Comparison of ENCODE assay signal across 7 mouse cellular contexts in the genomic region with DNA sequence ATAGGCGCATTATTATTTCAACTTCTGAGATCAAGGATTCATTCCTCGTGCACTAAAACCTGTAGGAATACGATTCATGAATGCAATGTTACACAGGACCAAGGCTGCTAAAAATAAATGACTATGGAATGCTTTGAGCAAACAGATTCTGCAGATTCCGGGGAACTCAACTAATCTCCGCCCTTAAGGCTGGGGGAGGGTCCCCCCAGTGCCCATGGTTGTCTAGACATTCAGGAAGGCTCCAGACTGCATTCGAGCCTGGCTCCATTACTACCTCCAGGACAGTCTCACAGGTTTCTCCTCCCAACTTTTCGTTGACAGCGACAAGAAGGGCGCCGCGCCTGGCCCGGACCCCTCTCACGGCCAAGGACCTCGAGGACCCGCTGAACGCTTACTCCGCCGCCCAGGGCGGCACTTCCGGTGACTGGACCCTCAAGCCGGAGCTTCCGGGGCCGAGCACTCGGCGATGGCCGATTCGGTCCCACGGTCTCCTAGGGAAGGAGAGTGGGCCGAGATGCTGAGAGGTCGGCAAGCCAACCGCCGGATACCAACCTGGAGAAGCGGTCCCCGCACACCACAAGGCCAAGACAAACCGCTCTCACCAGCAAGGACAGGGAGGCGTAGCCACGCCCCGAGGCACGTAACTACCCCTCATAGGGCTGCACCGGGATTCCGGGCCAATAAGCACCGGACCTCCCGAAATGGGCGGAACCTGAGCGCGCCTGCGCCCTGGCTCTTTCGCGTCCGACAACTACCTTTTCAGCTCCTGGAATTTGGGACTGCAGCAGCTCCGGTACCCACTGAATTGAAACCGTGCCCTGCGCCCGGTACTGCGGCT. TPM values are rescaled to one million over a fixed set of nuclear protein-coding genes. Genes with fewer than 3 reads are reported as not detected.
DNase-seq lines count a peak whose midpoint lies in the region; ATAC-seq and TF ChIP-seq lines count a peak whose summit lies in the region.

A gene (minus strand): TSS at position 626 of the 838 bp plus-strand sequence.

- TF ChIP-seq POLR2A in small intestine, adult 2 months (IDR thresholded peaks at IDR 0.05; ENCODE audit: low read depth, low read length) = peak; percentile 69; the same call in 1 of the 2 replicates

- H3K9me3 ChIP-seq in embryonic facial prominence, embryonic 10.5 days = no peaks in the 10 kb centered on the region
- no peaks in the 10 kb centered on the region for H3K9me3 ChIP-seq in intestine, postnatal 0 days (ENCODE audit: control insufficient read depth)
- no peaks in the 10 kb centered on the region for H3K9me3 ChIP-seq in midbrain, embryonic 12.5 days

- H3K27me3 ChIP-seq in embryonic facial prominence, embryonic 10.5 days (replicated peaks; ENCODE audit: low read depth, poor library complexity, severe bottlenecking) = no peaks in the 10 kb centered on the region
- H3K27me3 ChIP-seq in intestine, postnatal 0 days (replicated peaks; ENCODE audit: control insufficient read depth, insufficient read depth, low read length) = no peaks in the 10 kb centered on the region
- H3K27me3 ChIP-seq in midbrain, embryonic 12.5 days = no peaks in the 10 kb centered on the region
- no peaks in the 10 kb centered on the region for H3K27me3 ChIP-seq in small intestine, adult 2 months (ENCODE audit: control insufficient read depth, insufficient read depth, low read length)

- peaks cover 28% of the 10 kb centered on the region for H3K36me3 ChIP-seq in embryonic facial prominence, embryonic 10.5 days (replicated peaks)
- H3K36me3 ChIP-seq in intestine, postnatal 0 days (ENCODE audit: control insufficient read depth, insufficient read depth) = no peaks in the 10 kb centered on the region
- H3K36me3 ChIP-seq in midbrain, embryonic 12.5 days = 0 out of 2 replicates have a peak, but pooled peaks cover 13% of the 10 kb centered on the region
- H3K36me3 ChIP-seq in small intestine, adult 2 months (ENCODE audit: control insufficient read depth, insufficient read depth, low read length) = no peaks in the 10 kb centered on the region

- WGBS in embryonic facial prominence, embryonic 10.5 days = under 1% methylated on average over 55 of the region's 55 CpGs
- WGBS in intestine, postnatal 0 days = under 1% methylated on average over 55 of the region's 55 CpGs
- WGBS in midbrain, embryonic 12.5 days = under 1% methylated on average over 55 of the region's 55 CpGs
- under 1% methylated on average over 55 of the region's 55 CpGs for WGBS in small intestine, adult 2 months

- intact Hi-C loops in left cerebral cortex, postnatal 4 days (cut with DNase I) = no loop called here

- peak; percentile 96 for DNase-seq in adrenal gland, postnatal 10 days
- peak; percentile 97 for DNase-seq in embryonic facial prominence, embryonic 10.5 days (ENCODE audit: low spot score)
- DNase-seq in gonadal fat pad, adult 2 months (ENCODE audit: low read depth) = peak; percentile 63
- peak; percentile 97 for DNase-seq in left cerebral cortex, postnatal 4 days

- H3K4me1 ChIP-seq in embryonic facial prominence, embryonic 10.5 days = peaks cover 26% of the 10 kb centered on the region
- no peaks in the 10 kb centered on the region for H3K4me1 ChIP-seq in intestine, postnatal 0 days (replicated peaks; ENCODE audit: control insufficient read depth, insufficient read depth, low read length)
- peaks cover 25% of the 10 kb centered on the region for H3K4me1 ChIP-seq in midbrain, embryonic 12.5 days
- H3K4me1 ChIP-seq in small intestine, adult 2 months (ENCODE audit: control insufficient read depth, insufficient read depth, insufficient read length, low read length) = no peaks in the 10 kb centered on the region

- peak within 1 kb of the TSS; percentile 91 for H3K27ac ChIP-seq in embryonic facial prominence, embryonic 10.5 days (replicated peaks)
- peak within 1 kb of the TSS; percentile 75 for H3K27ac ChIP-seq in intestine, postnatal 0 days (ENCODE audit: low read depth, low read length)
- H3K27ac ChIP-seq in midbrain, embryonic 12.5 days (replicated peaks) = peak within 1 kb of the TSS; percentile 95
- H3K27ac ChIP-seq in small intestine, adult 2 months (ENCODE audit: insufficient read depth, low read depth, low read length) = peak within 1 kb of the TSS; percentile 84

- H3K4me3 ChIP-seq in embryonic facial prominence, embryonic 10.5 days = peak within 1 kb of the TSS; percentile 83
- H3K4me3 ChIP-seq in intestine, postnatal 0 days (ENCODE audit: low read depth, low read length) = peak within 1 kb of the TSS; percentile 88
- peak within 1 kb of the TSS; percentile 59 for H3K4me3 ChIP-seq in midbrain, embryonic 12.5 days
- peak within 1 kb of the TSS; percentile 90 for H3K4me3 ChIP-seq in small intestine, adult 2 months (ENCODE audit: low read depth, low read length)

- no peak for TF ChIP-seq CTCF in intestine, postnatal 0 days (IDR thresholded peaks at IDR 0.05; ENCODE audit: low read depth)
- no peak; the same call in 1 of the 2 replicates for TF ChIP-seq CTCF in small intestine, adult 2 months (IDR thresholded peaks at IDR 0.05; ENCODE audit: extremely low read depth, insufficient read length, insufficient replicate concordance, low read depth, low read length)

- ATAC-seq in intestine, postnatal 0 days = peak; percentile 99
- ATAC-seq in midbrain, embryonic 12.5 days (ENCODE audit: low FRiP score, low read depth) = peak; percentile 100

- H3K4me2 ChIP-seq in intestine, postnatal 0 days (replicated peaks; ENCODE audit: low read depth) = peak within 1 kb of the TSS; percentile 81
- H3K4me2 ChIP-seq in midbrain, embryonic 12.5 days (replicated peaks) = peak within 1 kb of the TSS; percentile 84

- peak within 1 kb of the TSS; percentile 66 for H3K9ac ChIP-seq in intestine, postnatal 0 days (ENCODE audit: low read depth, low read length)
- H3K9ac ChIP-seq in midbrain, embryonic 12.5 days (replicated peaks) = peak within 1 kb of the TSS; percentile 66

RNA-seq across cellular contexts. Expression of the gene that starts here (rescaled TPM):
- total RNA-seq in adrenal gland, postnatal 10 days (2021) = 10 to 100 TPM; 18.9 to 26.9 TPM
- polyA plus RNA-seq in embryonic facial prominence, embryonic 10.5 days (2016; fragmentation: Nextera tagmentation; extraction: Ambion mirVana) = 59.9 and 60.6 TPM in 2 replicates
- 2.6 and 2.9 TPM in 2 replicates for polyA plus RNA-seq in gonadal fat pad, adult 2 months (2012; rRNA removed)
- 15.6 and 17.2 TPM in 2 replicates for polyA plus RNA-seq in intestine, postnatal 0 days (2015; fragmentation: Nextera tagmentation; extraction: Ambion mirVana)
- total RNA-seq in left cerebral cortex, postnatal 4 days (2021) = 10 to 100 TPM; 42.6 to 49.5 TPM
- 66.1 and 66.9 TPM in 2 replicates for polyA plus RNA-seq in midbrain, embryonic 12.5 days (2016; fragmentation: Nextera tagmentation; extraction: Ambion mirVana)
- 0.15 and 0.20 TPM in 2 replicates for polyA plus RNA-seq in small intestine, adult 2 months (2012; rRNA removed)

Comparison
In these comparisons a context has a peak if more than half of its experiments do, and no peak if none do; other contexts are left out.
1. Peak in every context shown above with its lines: DNase-seq, ATAC-seq, H3K4me3 ChIP-seq and H3K27ac ChIP-seq.